Mouse (Mus musculus) lung, adult 2 months (tissue): Measurements from ENCODE around the gene Gal3st2b.
"Not testable (repeated sequence)": the region's sequence is repeated elsewhere in the genome, so short reads cannot be mapped to it uniquely, and the experiment has no call there.

Experiments
- CTCF ChIP-seq: fragments of 200-500 bp; IDR thresholded peaks from 2 replicates; pipeline ENCODE4 v1.5.1; 2011; ENCODE audit warnings: mild to moderate bottlenecking, low read length, control low read depth; ENCODE audit not compliant: insufficient read depth
- POLR2A ChIP-seq: fragments of 200-500 bp; IDR thresholded peaks from 2 replicates; pipeline ENCODE4 v1.6.1; 2011; ENCODE audit warnings: low read depth, mild to moderate bottlenecking, control low read depth, low read length, borderline replicate concordance; ENCODE audit errors: extremely low read depth

- TF ChIP-seq POLR2A, CTCF: not testable (repeated sequence)
Observed at GRCm38 (mm10) chr1:93906690-93907089, 11.4 kb upstream of the Gal3st2b start.
